Mouse (Mus musculus) kidney, embryonic 16.5 days (tissue): ENCODE data around the gene Nln. TPM values are rescaled to one million over a fixed set of nuclear protein-coding genes. Genes with fewer than 3 reads are reported as not detected.

Source experiments
- ATAC-seq: fragments of 200-750 bp; cut with Nextera tagmentation; 2 replicates; pipeline ENCODE4 v1.8.0; 2017; ENCODE audit warnings: moderate TSS enrichment; ENCODE audit not compliant: low FRiP score, low TSS enrichment
- H3K27ac ChIP-seq: fragments of 300-500 bp; sonication (generic); 2 replicates; pipeline ENCODE4 v1.5.1; 2014; ENCODE audit warnings: low read length
- H3K27me3 ChIP-seq: fragments of 300-500 bp; sonication (generic); 2 replicates; pipeline ENCODE4 v1.6.1; 2014; ENCODE audit warnings: low read length, control low read depth, mixed read lengths; ENCODE audit not compliant: insufficient read depth
- H3K36me3 ChIP-seq: fragments of 300-500 bp; sonication (generic); 2 replicates; pipeline ENCODE4 v1.6.1; 2014; ENCODE audit warnings: low read length, control low read depth, mixed read lengths; ENCODE audit not compliant: insufficient read depth
- H3K4me1 ChIP-seq: fragments of 300-500 bp; sonication (generic); 2 replicates; pipeline ENCODE4 v1.6.1; 2014; ENCODE audit warnings: low read length, control low read depth, mixed read lengths; ENCODE audit not compliant: insufficient read depth
- H3K4me2 ChIP-seq: fragments of 300-500 bp; sonication (generic); replicated peaks from 2 replicates; pipeline ENCODE4 v1.6.1; 2014; ENCODE audit warnings: low read depth, low read length
- H3K4me3 ChIP-seq: fragments of 300-500 bp; sonication (generic); 2 replicates; pipeline ENCODE4 v1.5.1; 2014; ENCODE audit warnings: mild to moderate bottlenecking, low read length
- H3K9ac ChIP-seq: fragments of 300-500 bp; sonication (generic); replicated peaks from 2 replicates; pipeline ENCODE4 v1.6.1; 2014; ENCODE audit warnings: low read length
- H3K9me3 ChIP-seq: fragments of 300-500 bp; sonication (generic); 2 replicates; pipeline ENCODE4 v1.6.1; 2016; ENCODE audit warnings: low read length, control low read depth
- WGBS: fragments of 180-500 bp; shearing (Covaris S2); extraction: QIAGEN DNeasy Blood & Tissue Kit; methylation state at CpG from one replicate; pipeline ENCODE4 v1.1.7; 2014; 5-methylcytosine and 5-hydroxymethylcytosine counted together
- polyA plus RNA-seq: library from polyadenylated mRNA; unstranded; fragments of >200 nt; fragmentation: Nextera tagmentation; extraction: Ambion mirVana; gene quantifications from 2 replicates; pipeline ENCODE4 v1.2.1, GENCODE M21; 2015

Gene Nln
- polyA plus RNA-seq, 1 experiment from 2014 or later = 20.5 TPM

DNA sequence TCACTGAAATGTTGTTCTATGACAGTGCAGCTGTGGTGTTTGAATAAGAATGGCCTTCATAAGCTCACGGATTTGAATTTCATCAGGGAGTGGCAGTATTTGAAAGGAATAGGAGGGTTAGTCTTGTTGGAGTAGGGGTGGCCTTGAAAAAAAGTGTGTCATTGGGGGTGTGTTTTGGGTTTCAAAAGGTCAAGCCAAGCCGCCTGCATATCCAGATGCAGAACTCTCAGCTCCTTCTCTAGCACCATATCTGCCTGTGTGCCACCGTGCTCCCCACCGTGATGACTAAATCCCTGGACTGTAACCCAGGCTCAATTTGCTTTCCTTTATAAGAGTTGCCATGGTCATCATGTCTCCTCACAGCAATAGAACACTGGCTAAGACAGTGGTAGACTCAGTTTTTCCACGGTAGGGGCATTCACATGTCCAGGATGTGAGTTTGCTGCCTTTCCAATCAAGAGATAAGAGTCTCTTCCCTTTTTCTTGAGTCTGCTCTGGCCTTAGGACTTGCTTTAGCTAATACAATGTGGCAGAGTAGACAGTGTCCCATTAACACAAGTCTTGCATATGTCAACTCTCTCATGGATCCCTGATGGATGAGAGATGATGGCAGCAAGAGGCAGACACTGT, 7.7 kb downstream of the Nln start:
- Histone ChIP-seq H3K4me3 (no peak overlapping the region), H3K4me2 (no peak overlapping the region), H3K36me3 (peaks cover 9% of the 10 kb centered on the region; the same call in 1 of the 2 replicates), H3K4me1 (no peaks in the 10 kb centered on the region), H3K9ac (no peak overlapping the region), H3K9me3 (peaks cover 9% of the 10 kb centered on the region; the same call in 1 of the 2 replicates), H3K27ac (no peak overlapping the region), H3K27me3 (no peaks in the 10 kb centered on the region)
- WGBS = 93% methylated on average over 5 of the region's 5 CpGs
- no peak for ATAC-seq

DNA sequence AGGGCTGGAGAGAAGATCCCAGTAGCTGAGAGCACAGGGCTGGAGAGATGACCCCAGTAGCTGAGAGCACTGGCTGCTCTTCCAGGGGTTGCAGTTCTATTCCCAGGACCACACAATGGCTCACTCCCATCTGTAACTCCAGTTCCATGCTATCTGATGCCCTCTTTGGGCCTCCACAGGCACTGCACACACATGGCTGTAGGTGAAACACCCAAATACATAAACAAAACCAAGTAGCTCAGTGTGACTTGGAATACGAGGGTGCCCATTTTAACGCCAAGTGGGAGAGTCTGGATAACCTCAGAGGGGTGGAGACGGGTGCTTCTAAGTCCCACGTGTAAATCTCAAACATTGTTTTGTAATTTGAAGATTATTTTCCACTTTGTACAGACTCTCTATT, 9.0 kb downstream of the Nln start:
- H3K9ac ChIP-seq = no peak overlapping the region
- no peaks in the 10 kb centered on the region for H3K4me1 ChIP-seq
- ATAC-seq = no peak
- H3K27me3 ChIP-seq = no peaks in the 10 kb centered on the region
- no peak overlapping the region for H3K4me3 ChIP-seq
- 94% methylated on average over 4 of the region's 4 CpGs for WGBS
- peaks cover 9% of the 10 kb centered on the region; the same call in 1 of the 2 replicates for H3K9me3 ChIP-seq
- no peak overlapping the region for H3K27ac ChIP-seq
- H3K36me3 ChIP-seq = peaks cover 8% of the 10 kb centered on the region; the same call in 1 of the 2 replicates
- H3K4me2 ChIP-seq = no peak overlapping the region

DNA sequence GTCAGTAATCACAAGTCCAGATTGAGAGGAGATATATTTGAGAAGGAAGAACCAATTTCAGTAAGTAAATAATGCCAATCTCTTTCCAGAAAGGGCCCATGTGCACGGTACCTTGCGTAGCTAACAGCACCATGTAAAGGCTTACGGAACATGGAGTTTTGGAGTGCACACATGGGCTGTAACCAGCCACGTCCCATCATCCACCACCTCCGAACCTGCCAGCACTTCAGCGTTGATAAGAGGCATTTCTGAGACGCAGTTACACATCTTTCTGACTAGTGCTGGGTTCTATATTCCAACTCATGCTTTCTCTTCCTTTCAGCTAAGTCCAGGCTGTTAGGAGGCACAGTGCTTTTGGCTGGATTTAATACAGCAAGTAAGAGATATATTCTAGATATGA, 12.2 kb downstream of the Nln start:
- Histone ChIP-seq H3K27ac (no peak overlapping the region), H3K27me3 (no peaks in the 10 kb centered on the region), H3K9me3 (no peaks in the 10 kb centered on the region), H3K4me2 (no peak overlapping the region), H3K4me1 (no peaks in the 10 kb centered on the region), H3K9ac (no peak overlapping the region), H3K36me3 (no peaks in the 10 kb centered on the region), H3K4me3 (no peak overlapping the region)
- ATAC-seq = no peak
- 90% methylated on average over 7 of the region's 7 CpGs for WGBS

DNA sequence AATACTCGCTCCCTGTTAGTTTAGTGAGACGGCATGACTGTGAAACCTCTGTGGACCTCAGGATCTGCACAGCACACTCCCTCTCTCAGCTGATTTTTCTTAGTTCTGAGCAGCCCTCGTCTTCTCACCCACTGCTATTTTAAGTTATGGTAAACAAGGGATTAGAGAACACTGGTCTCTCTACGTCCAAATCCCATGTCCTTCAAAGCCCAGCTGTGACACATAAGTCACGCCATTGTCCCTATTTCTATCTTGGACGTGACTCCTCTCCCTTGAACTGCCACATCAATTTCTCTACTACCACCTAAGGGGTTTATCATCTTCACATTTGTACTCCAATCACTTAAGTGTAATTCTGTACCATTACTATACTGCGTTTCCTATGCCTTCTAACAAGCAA, 13.5 kb downstream of the Nln start:
- 72% methylated on average over 7 of the region's 7 CpGs for WGBS
- ATAC-seq = no peak

DNA sequence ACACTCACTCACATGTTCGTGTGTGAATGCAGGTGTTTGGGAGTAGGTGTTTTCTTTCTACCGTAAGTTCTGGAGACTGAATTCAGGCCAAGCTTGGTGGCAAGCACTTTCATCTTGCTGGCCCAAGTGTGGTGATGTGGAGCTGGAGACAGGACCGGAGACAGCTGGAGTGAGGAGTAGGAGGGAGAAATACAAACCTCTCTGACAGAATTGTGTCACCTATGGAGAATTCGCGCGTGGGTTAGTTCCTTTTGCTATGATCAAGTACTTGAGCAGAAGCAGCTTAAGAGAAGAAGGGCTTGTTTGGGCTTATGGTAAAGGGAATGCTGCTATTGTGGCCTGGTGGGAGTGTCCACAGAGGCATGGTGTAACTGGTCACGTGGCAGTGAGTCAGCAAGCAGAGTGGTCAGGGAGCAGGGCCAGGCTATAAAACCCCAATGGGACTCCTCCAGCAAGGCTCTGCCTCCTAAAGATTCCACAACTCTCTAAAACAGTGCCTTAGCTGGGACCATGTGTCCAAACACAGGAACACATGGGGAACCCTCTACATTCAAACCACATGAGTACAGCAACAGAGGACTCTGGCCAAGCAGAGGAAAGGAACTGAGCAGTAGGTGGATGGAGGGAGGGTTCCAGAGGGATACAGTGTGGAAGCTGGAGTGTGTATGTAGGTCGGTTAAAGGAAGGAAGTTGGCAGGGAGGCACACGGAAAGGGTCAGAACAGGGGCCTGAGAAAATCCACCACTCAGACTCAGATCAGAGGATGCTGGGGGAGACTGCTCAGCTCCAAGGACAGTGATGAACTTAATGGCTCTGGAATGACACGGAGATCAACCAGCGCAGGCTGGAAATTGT, 14.7 kb downstream of the Nln start:
- no peaks in the 10 kb centered on the region for H3K27me3 ChIP-seq
- H3K36me3 ChIP-seq = no peaks in the 10 kb centered on the region
- H3K9me3 ChIP-seq = no peaks in the 10 kb centered on the region
- H3K4me1 ChIP-seq = no peaks in the 10 kb centered on the region
- ATAC-seq = no peak
- H3K4me2 ChIP-seq = no peak overlapping the region
- 74% methylated on average over 11 of the region's 11 CpGs for WGBS
- no peak overlapping the region for H3K4me3 ChIP-seq
- H3K9ac ChIP-seq = no peak overlapping the region
- H3K27ac ChIP-seq = no peak overlapping the region

More for the DNA sequence above, 13.5 kb downstream of the Nln start:
- Histone ChIP-seq H3K36me3 (no peaks in the 10 kb centered on the region), H3K4me1 (no peaks in the 10 kb centered on the region), H3K4me2 (no peak overlapping the region), H3K27me3 (no peaks in the 10 kb centered on the region), H3K27ac (no peak overlapping the region), H3K4me3 (no peak overlapping the region), H3K9ac (no peak overlapping the region), H3K9me3 (no peaks in the 10 kb centered on the region)

DNA sequence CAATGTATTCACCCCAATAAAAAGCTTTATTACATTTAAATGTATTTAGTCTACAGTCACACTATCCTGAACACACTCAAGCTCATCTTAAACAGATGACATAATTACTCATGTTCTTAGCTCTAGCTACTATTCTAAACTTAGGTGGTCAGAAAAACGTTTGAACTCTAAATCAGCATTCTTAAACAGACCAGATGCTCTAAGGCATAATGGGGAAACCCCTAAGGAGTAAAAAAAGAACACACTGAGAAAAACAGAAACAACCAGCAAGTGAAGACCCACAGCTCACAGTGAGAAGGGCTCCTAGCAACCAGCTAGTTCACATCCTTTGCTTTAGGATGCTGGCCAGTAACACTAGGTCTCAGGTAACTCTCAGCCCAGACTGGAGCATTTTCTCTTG, 17.7 kb downstream of the Nln start:
- no peaks in the 10 kb centered on the region for H3K4me1 ChIP-seq
- no peaks in the 10 kb centered on the region for H3K9me3 ChIP-seq
- 8% methylated on average over 1 of the region's 1 CpGs for WGBS
- no peak overlapping the region for H3K27ac ChIP-seq
- no peaks in the 10 kb centered on the region for H3K27me3 ChIP-seq
- no peak overlapping the region for H3K4me3 ChIP-seq
- no peaks in the 10 kb centered on the region for H3K36me3 ChIP-seq
- H3K4me2 ChIP-seq = no peak overlapping the region
- no peak overlapping the region for H3K9ac ChIP-seq
- no peak for ATAC-seq

DNA sequence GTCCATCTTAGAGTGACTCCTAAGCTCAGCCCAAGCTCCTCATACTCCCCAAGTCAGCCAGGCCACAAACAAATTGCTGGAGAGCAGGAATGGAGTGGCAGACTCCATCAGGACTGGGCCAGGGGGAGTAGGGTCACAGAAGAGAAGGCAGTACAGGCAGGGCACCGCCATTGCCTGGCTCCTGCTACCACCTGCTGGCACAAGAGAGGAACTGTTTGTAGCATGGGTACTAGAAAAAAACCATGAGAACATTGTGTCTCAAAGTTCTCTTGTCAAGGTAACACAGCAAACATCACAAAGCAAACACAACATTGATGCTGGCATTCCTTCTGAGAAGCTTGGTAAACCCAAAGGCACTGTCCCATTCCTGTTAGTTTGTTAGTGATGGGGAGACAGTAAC, 20.0 kb downstream of the Nln start:
- H3K27ac ChIP-seq = no peak overlapping the region
- no peaks in the 10 kb centered on the region for H3K9me3 ChIP-seq
- H3K4me1 ChIP-seq = no peaks in the 10 kb centered on the region
- no peaks in the 10 kb centered on the region for H3K27me3 ChIP-seq
- WGBS = 0% methylated on average over 1 of the region's 1 CpGs
- ATAC-seq = peak; percentile 83; the same call in 1 of the 2 replicates
- no peaks in the 10 kb centered on the region for H3K36me3 ChIP-seq
- no peak overlapping the region for H3K4me2 ChIP-seq
- no peak overlapping the region for H3K4me3 ChIP-seq
- no peak overlapping the region for H3K9ac ChIP-seq

DNA sequence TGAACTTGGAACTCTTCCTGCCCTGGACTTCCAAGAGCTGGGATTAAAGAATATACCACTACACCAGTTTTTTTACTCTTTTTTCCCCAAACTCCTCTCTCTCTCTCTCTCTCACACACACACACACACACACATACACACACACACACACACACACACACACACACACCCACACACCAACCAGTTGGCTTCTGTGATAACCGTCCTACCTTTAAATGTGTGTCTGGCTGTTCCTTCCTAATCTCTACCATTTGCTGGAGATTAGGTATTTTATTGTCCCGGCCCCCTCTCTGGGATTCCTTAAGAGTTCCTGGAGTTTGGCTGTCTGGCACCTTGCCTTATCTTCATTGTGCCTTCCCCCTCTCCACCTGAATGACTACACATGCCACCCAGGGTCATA, 24.8 kb downstream of the Nln start:
- H3K36me3 ChIP-seq = no peaks in the 10 kb centered on the region
- H3K9ac ChIP-seq = no peak overlapping the region
- no peak overlapping the region for H3K27ac ChIP-seq
- no peak for ATAC-seq
- WGBS = 66% methylated on average over 2 of the region's 2 CpGs
- no peaks in the 10 kb centered on the region for H3K4me1 ChIP-seq
- no peaks in the 10 kb centered on the region for H3K9me3 ChIP-seq
- H3K27me3 ChIP-seq = no peaks in the 10 kb centered on the region
- no peak overlapping the region for H3K4me2 ChIP-seq
- no peak overlapping the region for H3K4me3 ChIP-seq

DNA sequence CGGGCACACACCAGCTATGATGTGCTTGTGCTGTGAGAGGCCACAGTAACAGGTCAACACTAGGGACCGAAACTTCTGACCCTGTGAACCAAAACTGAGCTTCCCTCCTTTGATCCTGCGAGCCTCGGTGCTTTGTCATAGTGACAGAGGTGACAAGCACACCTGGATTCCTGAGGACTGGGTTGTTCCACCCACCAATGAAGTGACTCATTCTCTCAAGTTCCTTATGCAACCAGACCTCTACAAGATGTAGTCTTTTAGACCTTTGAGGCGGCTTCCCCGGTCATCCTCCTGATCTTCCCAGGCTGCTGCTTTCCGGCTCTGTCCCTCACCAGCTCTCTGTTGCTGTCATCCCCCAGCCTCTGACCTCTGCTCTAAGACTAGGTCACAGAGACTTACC, 26.9 kb downstream of the Nln start:
- Histone ChIP-seq H3K36me3 (no peaks in the 10 kb centered on the region), H3K4me3 (no peak overlapping the region), H3K4me1 (no peaks in the 10 kb centered on the region), H3K4me2 (no peak overlapping the region), H3K9ac (no peak overlapping the region), H3K27me3 (no peaks in the 10 kb centered on the region), H3K9me3 (no peaks in the 10 kb centered on the region), H3K27ac (no peak overlapping the region)
- ATAC-seq = no peak
- WGBS = 77% methylated on average over 7 of the region's 7 CpGs

DNA sequence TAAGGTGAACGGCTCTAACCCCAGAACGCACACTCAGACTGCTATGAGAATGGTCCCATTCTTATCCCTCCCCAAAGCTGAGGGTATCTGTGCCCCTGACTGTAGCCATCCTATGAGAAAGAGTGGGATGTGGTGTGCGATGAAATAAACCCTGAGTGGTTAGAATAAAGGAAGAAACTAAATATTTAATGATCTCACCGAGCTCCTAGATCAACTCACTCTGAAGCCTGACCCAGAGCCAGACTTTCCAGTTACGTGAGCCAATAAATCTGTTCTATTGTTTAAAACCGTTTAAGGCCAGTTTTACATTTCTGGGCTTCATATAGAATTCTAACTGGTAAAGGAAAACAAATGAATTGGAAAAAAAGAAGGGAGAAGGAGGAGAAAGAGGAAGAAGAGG, 32.4 kb downstream of the Nln start:
- Histone ChIP-seq H3K27me3 (no peaks in the 10 kb centered on the region), H3K27ac (no peak overlapping the region), H3K36me3 (no peaks in the 10 kb centered on the region), H3K9me3 (no peaks in the 10 kb centered on the region), H3K4me2 (no peak overlapping the region), H3K9ac (no peak overlapping the region), H3K4me1 (no peaks in the 10 kb centered on the region), H3K4me3 (no peak overlapping the region)
- no peak for ATAC-seq
- WGBS = 61% methylated on average over 6 of the region's 6 CpGs
